Mouse (Mus musculus): ENCODE measurements at regions not wholly inside any gene's neighbourhood (a gene's known extent, or its start where the extent isn't known, plus 50 kb on each side); places are given as distances from the start of the nearest gene placed in this dataset.

DNA sequence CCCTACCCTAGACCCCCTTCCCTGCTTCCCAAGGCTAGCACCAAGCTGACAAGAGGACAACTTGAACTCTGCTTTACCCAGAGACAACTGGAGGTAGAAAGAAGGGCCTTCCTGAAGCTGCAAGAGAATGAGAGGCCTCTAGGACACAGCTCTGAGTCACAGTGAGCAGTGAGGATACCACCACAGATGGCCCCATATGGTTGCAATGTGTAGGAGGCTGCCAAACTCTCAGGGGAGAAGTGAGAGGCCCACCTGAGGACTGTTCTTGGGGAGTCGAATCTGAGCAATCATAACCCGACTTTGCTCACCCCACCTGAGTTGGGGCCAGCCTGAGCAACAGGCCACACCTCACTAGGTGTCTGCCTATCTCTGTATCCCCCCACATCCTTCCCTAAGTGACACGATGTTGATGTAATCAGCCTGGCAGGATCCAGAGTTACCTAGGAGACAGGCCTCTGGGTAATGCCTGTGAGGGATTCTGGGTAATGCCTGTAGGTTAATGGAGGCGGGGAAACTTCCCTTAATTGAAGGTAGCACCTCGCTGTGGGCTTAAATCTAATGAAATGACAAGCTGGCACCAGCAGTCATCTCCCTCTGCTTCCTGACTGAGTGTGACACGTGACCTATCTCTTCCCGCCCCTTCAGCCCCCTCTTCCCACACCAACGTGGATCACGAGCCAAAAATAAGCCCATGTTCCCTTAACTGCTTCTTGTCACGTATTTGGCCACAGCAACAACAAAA lies 207.7 kb downstream of the Bcl2l11 start:
- ChIA-PET CTCF (interaction anchor here (0.6 to 1.6 kb wide), 3 partner anchors 13 to 30 kb away, joined by 3 to 4 read pairs (median 3); no protein-coding TSS in a partner anchor), POLR2A (no interaction called here)
- H3K27me3 ChIP-seq: no peaks in the 10 kb centered on the region
- TF ChIP-seq CTCF (IDR thresholded peaks at IDR 0.05): no peak
- ATAC-seq: no peak
- in situ Hi-C loops (cut with MboI; ENCODE audit: low pct_unique_long_range_greater_than_20kb): no loop called here
- DNase-seq (ENCODE audit: low read depth, low spot score): no peak

DNA sequence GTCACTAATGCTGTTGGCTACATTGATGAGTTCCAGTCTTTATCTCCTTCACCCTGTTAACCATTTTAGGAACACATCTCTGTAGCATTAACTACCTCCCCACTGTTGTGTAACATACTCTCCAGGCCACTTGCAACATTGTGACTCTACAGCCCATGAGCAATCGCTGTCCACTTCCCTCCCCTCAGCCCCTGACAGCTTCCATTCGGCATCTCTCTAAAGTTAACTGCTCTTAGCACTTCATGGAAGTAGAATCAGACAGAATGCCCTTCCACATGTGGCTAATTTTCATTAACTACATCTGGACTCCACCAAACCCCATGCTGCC lies 208.3 kb downstream of the Bcl2l11 start:
- POLR2A ChIA-PET: interaction anchor here (0.6 kb wide), 1 partner anchor 131 kb away, joined by 3 read pairs; no protein-coding TSS in a partner anchor
- no peaks in the 10 kb centered on the region for H3K27me3 ChIP-seq
- TF ChIP-seq CTCF (IDR thresholded peaks at IDR 0.05): no peak
- CTCF ChIA-PET: interaction anchor here (1.0 to 1.6 kb wide), 3 partner anchors 12 to 52 kb away, joined by 3 to 4 read pairs (median 3); no protein-coding TSS in a partner anchor
- DNase-seq (ENCODE audit: low read depth, low spot score) (no peak), ATAC-seq (no peak)
- in situ Hi-C loops (cut with MboI; ENCODE audit: low pct_unique_long_range_greater_than_20kb): no loop called here

DNA sequence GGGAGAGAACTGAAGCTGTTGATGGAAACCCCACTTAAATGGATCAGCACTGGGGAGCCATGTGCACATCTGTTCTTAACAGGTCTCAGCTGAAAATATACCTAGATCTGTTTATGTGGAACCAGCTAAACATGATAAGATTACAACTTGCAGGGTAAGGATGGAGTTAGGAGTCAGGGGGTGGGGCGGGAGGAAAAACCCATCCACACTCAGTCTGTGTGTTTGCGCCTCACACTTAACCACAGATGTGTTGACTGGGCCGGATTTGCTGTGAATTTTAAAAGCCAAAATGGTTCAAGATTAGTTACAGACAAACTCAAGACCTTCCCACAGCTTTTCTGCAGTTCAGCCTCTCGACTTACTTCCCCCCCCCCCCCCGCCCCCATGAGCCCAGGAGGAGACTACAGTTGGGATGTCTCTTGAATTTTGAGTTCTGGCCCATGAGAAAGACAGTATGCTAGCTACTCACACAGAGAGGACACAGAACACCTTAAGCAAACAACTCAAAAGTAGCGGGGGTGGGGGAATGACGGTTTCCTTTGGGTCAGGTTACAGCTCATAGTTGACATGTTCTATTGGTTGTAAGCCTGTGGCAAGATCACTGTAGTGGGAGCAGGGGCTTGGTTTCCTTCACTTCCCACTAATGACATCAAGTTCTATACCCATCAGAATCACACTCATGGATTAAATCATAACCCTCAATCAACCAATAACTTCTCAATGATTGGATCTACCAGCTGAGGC lies 209.1 kb downstream of the Bcl2l11 start:
- DNase-seq (ENCODE audit: low read depth, low spot score) (no peak), ATAC-seq (no peak)
- no peak for TF ChIP-seq CTCF (IDR thresholded peaks at IDR 0.05)
- in situ Hi-C loops (cut with MboI; ENCODE audit: low pct_unique_long_range_greater_than_20kb): no loop called here
- POLR2A ChIA-PET: interaction anchor here (0.5 to 0.6 kb wide), 2 partner anchors 132 to 212 kb away, joined by 3 read pairs; no protein-coding TSS in a partner anchor
- CTCF ChIA-PET: interaction anchor here (0.9 to 1.6 kb wide), 4 partner anchors 11 to 51 kb away, joined by 3 to 4 read pairs (median 3); no protein-coding TSS in a partner anchor
- no peaks in the 10 kb centered on the region for H3K27me3 ChIP-seq

DNA sequence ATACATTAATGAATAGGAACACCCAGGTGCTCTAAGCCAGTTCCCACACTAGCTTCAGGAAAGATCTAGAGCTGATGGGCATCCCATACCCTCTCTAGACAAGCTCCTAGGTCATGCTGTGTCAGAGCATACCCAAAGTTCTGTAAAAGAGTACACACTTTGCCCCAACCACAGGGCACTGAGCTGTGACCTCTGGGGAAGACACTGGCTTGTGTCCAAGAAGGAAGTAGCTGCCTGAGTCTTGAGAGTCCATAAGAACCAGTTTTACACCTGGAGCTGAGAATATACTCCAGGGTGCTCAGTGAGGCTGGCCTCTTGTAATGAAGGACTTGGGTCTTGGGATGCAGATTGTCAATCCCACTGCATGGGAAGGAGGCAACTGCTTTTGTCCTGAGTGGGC lies 211.4 kb downstream of the Bcl2l11 start:
- in situ Hi-C loops (cut with MboI; ENCODE audit: low pct_unique_long_range_greater_than_20kb): no loop called here
- DNase-seq (ENCODE audit: low read depth, low spot score) (no peak), ATAC-seq (no peak)
- CTCF ChIA-PET: interaction anchor here (1.3 kb wide), 1 partner anchor 10 kb away, joined by 3 read pairs; no protein-coding TSS in a partner anchor
- POLR2A ChIA-PET: interaction anchor here (1.0 kb wide), 1 partner anchor 210 kb away, joined by 3 read pairs; no protein-coding TSS in a partner anchor
- H3K27me3 ChIP-seq: no peaks in the 10 kb centered on the region
- no peak for TF ChIP-seq CTCF (IDR thresholded peaks at IDR 0.05)

DNA sequence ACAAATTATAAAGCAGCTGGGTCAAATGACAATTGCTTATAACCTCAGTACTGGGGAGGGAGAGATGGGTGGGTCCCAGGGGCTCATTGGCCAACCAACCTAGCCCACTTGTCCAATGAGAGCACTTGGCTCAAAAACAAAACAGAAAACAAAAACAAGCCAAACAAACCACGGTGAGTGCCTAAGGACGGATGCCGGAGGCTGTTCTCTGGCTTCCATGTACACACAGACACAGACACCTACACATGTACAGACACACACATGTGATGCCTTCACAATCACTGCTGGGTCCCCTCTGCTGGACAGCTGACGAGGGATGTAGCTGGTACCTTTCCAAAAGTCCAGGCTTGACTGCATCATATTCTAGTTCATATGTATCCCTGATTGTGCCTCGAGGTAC lies 212.0 kb downstream of the Bcl2l11 start:
- H3K27me3 ChIP-seq: no peaks in the 10 kb centered on the region
- ChIA-PET POLR2A (no interaction called here), CTCF (interaction anchor here (1.2 to 1.3 kb wide), 2 partner anchors 11 to 15 kb away, joined by 3 read pairs; no protein-coding TSS in a partner anchor)
- DNase-seq (ENCODE audit: low read depth, low spot score) (no peak), ATAC-seq (no peak)
- in situ Hi-C loops (cut with MboI; ENCODE audit: low pct_unique_long_range_greater_than_20kb): no loop called here
- TF ChIP-seq CTCF (IDR thresholded peaks at IDR 0.05): no peak

DNA sequence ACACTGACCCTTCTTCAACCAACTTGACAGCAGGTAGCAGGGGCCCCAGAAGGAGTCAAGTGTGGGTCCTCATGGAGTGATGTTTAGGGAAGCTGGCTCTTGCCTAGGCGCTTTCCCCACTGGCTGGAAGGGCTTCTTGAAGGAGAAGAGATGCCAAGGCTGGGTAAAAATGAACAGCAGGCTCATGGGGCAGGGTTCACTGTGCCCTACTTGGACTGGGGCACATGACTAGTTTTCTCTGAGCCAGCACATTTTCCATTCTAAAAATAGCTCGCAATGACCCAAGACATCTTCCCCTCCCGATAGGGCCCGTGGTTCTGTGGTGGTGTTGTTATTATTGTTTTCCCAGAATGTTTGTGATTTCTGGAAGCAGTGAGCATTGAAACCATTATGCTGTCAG lies 212.6 kb downstream of the Bcl2l11 start:
- CTCF ChIA-PET: interaction anchor here (1.2 kb wide), 1 partner anchor 14 kb away, joined by 3 read pairs; no protein-coding TSS in a partner anchor

DNA sequence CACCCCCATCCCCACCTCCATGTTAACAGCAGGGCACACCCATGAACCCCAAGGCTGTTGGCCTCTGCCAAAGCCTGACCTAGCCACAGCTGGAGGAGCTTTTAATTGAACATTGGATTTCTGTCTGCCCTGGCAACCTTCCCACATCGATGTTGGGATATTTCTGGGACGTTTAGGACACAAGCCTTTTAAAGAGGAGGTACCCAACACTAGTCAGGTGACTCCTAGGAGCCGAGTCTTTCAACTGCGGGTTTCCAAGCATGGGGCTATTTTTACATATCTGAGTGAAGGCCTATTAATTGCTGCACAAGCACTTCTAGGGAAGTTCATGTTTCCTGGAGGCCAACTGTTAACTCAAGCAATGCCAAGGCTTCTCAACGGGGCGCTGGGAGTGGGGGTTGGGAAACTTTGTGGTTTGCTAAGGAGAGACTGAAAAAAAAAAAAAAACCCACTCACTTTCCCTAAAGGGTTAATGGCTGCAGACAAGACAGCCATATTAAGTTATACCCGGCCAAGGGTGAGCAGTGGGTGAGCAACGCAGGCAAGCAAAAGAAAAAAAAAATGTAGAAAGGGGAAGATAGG lies 213.3 kb downstream of the Bcl2l11 start:
- in situ Hi-C loops (cut with MboI; ENCODE audit: low pct_unique_long_range_greater_than_20kb): no loop called here
- no peaks in the 10 kb centered on the region for H3K27me3 ChIP-seq
- DNase-seq (ENCODE audit: low read depth, low spot score) (no peak), ATAC-seq (no peak)
- TF ChIP-seq CTCF (IDR thresholded peaks at IDR 0.05): no peak
- ChIA-PET CTCF (no interaction called here), POLR2A (no interaction called here)

More for the DNA sequence above, 212.6 kb downstream of the Bcl2l11 start:
- DNase-seq (ENCODE audit: low read depth, low spot score): no peak
- POLR2A ChIA-PET: no interaction called here
- in situ Hi-C loops (cut with MboI; ENCODE audit: low pct_unique_long_range_greater_than_20kb): no loop called here
- no peak for ATAC-seq
- TF ChIP-seq CTCF (IDR thresholded peaks at IDR 0.05): no peak
- H3K27me3 ChIP-seq: no peaks in the 10 kb centered on the region

DNA sequence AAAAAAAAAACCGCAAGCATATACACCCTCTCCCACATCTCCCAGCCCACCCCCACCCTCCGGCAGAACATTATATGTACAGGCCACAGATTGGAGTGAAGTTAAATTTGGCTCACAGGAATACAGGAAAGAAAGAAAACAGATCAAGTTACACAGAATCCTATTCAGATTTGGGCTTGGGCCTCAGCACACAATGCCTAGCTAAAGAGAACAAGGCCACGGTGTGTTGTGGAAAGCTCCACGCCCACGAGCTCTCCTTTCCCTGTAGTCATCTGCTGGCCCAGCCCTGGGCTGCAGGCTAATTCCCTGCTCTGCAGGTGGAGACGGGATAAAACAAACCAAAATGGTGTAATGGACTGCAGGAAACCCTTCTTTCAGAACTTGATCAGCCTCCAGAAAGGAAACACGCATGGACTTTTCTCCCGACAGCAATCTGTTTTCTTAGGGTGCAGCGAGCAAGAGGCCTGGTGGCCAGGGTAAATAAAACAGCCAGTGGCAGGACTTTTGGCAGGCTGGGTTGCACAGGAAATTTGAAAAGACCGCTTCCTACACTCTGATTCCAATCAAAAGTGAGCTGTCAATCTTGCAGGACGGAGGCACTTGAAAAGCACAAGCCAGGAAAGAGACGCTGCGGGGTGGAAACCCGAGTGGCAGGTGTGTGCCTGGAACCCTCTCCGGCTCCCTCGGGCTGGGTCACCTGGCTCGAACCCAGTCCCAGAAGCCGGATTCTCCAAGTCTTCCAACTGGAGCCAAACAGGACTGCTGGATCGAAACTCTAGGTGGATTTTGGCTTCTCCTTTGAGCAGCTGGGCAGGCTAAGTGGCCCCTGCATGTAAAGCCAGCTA lies 214.0 kb downstream of the Bcl2l11 start:
- H3K27me3 ChIP-seq: no peaks in the 10 kb centered on the region
- in situ Hi-C loops (cut with MboI; ENCODE audit: low pct_unique_long_range_greater_than_20kb): no loop called here
- DNase-seq (ENCODE audit: low read depth, low spot score): no peak
- no peak for TF ChIP-seq CTCF (IDR thresholded peaks at IDR 0.05)
- no peak for ATAC-seq
- ChIA-PET POLR2A (no interaction called here), CTCF (no interaction called here)

DNA sequence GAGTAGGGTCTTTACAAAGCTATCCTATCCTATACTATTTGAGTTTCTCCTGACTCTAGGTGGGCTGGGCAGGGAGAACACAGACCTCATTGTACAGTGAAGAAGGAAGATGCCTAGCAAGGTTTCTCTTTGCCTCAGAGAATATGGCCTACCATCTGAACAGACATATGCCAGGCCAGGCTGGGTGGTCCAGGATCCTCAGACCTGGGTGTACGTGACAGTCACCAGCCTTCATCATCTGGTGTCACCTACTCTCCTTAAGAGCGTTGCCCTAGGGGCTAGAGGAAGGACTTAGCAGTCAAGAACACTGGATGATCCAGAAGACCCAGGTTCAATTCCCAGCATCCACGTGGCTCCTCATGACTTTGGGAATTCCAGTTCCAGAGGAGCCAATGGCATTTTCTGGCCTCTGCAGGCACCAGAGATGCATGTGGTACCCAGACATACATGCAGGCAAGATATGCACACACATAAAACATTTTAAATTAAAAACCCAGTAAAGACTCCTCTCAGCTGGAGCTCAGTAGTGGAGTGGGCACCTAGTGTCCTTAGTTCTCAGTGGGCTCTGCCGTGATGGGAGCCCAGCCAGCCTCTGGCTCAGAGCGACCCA lies 214.9 kb downstream of the Bcl2l11 start:
- TF ChIP-seq CTCF (IDR thresholded peaks at IDR 0.05): no peak
- in situ Hi-C loops (cut with MboI; ENCODE audit: low pct_unique_long_range_greater_than_20kb): no loop called here
- ATAC-seq (no peak), DNase-seq (ENCODE audit: low read depth, low spot score) (no peak)
- ChIA-PET CTCF (interaction anchor here (1.1 kb wide), 1 partner anchor 23 kb away, joined by 3 read pairs; no protein-coding TSS in a partner anchor), POLR2A (no interaction called here)
- H3K27me3 ChIP-seq: no peaks in the 10 kb centered on the region

DNA sequence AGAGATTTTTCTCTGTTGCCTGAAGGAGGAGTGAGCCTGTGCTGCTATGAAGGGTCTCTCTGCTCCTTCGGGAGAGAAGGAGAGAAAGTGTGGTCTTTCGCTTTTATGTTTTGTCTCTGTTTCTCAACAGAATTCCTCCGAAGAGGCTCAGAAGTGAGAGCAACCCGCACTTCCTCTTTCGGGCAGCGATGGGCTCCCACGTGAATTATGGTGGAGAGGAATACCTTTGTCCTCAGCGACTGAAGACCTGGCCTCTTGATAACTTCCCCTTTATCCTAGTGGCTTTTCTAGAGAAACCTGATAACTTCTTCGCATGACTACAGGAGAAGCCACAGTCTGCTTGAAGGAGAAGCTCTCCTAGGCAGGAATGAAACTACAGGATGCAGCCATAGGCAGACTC lies 216.4 kb downstream of the Bcl2l11 start:
- ChIA-PET POLR2A (no interaction called here), CTCF (no interaction called here)
- TF ChIP-seq CTCF (IDR thresholded peaks at IDR 0.05): no peak
- in situ Hi-C loops (cut with MboI; ENCODE audit: low pct_unique_long_range_greater_than_20kb): no loop called here
- no peak for DNase-seq (ENCODE audit: low read depth, low spot score)
- no peak for ATAC-seq
- no peaks in the 10 kb centered on the region for H3K27me3 ChIP-seq
